ENCODE assay signal across 13 mouse cellular contexts in the genomic region with DNA sequence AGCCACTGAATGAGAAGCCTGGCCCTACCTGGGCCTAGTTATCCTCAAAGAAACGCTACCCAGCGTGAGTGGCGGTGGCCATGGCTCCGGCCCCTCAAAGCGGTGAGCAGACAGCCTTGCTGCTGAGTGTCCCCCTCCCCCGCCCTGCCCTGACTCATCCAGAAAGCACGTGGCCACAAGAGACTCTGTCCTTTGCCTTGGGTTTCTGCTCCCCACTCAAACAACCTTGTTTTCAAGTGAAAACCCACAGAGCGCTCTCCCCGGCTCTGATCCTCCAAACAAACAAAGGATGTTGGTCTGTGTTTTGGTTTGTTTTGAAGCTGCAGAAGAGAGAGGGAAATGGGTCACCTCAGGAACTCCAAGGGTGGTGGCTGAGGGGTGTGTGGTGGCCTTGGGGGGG. TPM values are rescaled to one million over a fixed set of nuclear protein-coding genes. Genes with fewer than 3 reads are reported as not detected.
DNase-seq lines count a peak whose midpoint lies in the region; ATAC-seq lines count a peak whose summit lies in the region.
"Had no signal": no experiment of that assay in that cellular context is flagged by ENCODE, and none has a peak within 500 bp of the region (broad histone marks: within the 10 kb centered on the region; RNA-seq: fewer than 3 reads in every experiment).

No protein-coding gene starts in this region.

- no peaks in the 10 kb centered on the region for H3K36me3 ChIP-seq in forebrain, embryonic 10.5 days (replicated peaks)
- no peaks in the 10 kb centered on the region for H3K36me3 ChIP-seq in forebrain, embryonic 15.5 days
- no peaks in the 10 kb centered on the region for H3K36me3 ChIP-seq in embryonic facial prominence, embryonic 10.5 days (replicated peaks)
- no peaks in the 10 kb centered on the region for H3K36me3 ChIP-seq in midbrain, embryonic 15.5 days (replicated peaks)
- H3K36me3 ChIP-seq: neural tube, embryonic 13.5 days had no signal

- no peaks in the 10 kb centered on the region for H3K9me3 ChIP-seq in forebrain, embryonic 10.5 days
- H3K9me3 ChIP-seq in forebrain, embryonic 15.5 days: no peaks in the 10 kb centered on the region
- no peaks in the 10 kb centered on the region for H3K9me3 ChIP-seq in embryonic facial prominence, embryonic 10.5 days
- no peaks in the 10 kb centered on the region for H3K9me3 ChIP-seq in midbrain, embryonic 15.5 days
- H3K9me3 ChIP-seq: neural tube, embryonic 13.5 days had no signal

- peaks cover 27% of the 10 kb centered on the region for H3K4me1 ChIP-seq in forebrain, embryonic 10.5 days
- no peaks in the 10 kb centered on the region for H3K4me1 ChIP-seq in forebrain, embryonic 15.5 days
- peaks cover 18% of the 10 kb centered on the region for H3K4me1 ChIP-seq in embryonic facial prominence, embryonic 10.5 days
- peaks cover 3% of the 10 kb centered on the region; the same call in 1 of the 2 replicates for H3K4me1 ChIP-seq in midbrain, embryonic 15.5 days

- peak overlapping the region; percentile 53; the same call in 1 of the 2 replicates for H3K27ac ChIP-seq in forebrain, embryonic 10.5 days
- H3K27ac ChIP-seq in forebrain, embryonic 15.5 days (replicated peaks): no peak overlapping the region
- H3K27ac ChIP-seq in embryonic facial prominence, embryonic 10.5 days (replicated peaks): peak overlapping the region; percentile 45; the same call in 1 of the 2 replicates
- no peak overlapping the region for H3K27ac ChIP-seq in midbrain, embryonic 15.5 days
- H3K27ac ChIP-seq: liver, embryonic 14.5 days; neural tube, embryonic 13.5 days had no signal

- no peaks in the 10 kb centered on the region for H3K27me3 ChIP-seq in forebrain, embryonic 10.5 days (ENCODE audit: poor library complexity, severe bottlenecking)
- H3K27me3 ChIP-seq in forebrain, embryonic 15.5 days: no peaks in the 10 kb centered on the region
- H3K27me3 ChIP-seq in embryonic facial prominence, embryonic 10.5 days (replicated peaks; ENCODE audit: low read depth, poor library complexity, severe bottlenecking): no peaks in the 10 kb centered on the region
- H3K27me3 ChIP-seq in midbrain, embryonic 15.5 days (replicated peaks): no peaks in the 10 kb centered on the region
- H3K27me3 ChIP-seq: neural tube, embryonic 13.5 days had no signal

- WGBS in forebrain, embryonic 10.5 days: 66% methylated on average over 9 of the region's 9 CpGs
- 63% methylated on average over 9 of the region's 9 CpGs for WGBS in forebrain, embryonic 15.5 days
- WGBS in embryonic facial prominence, embryonic 10.5 days: 56% methylated on average over 9 of the region's 9 CpGs
- WGBS in midbrain, embryonic 15.5 days: 63% methylated on average over 9 of the region's 9 CpGs

- H3K9ac ChIP-seq in forebrain, embryonic 15.5 days (replicated peaks): no peak overlapping the region
- no peak overlapping the region for H3K9ac ChIP-seq in midbrain, embryonic 15.5 days
- H3K9ac ChIP-seq: liver, embryonic 14.5 days; neural tube, embryonic 13.5 days had no signal

- no peak for DNase-seq in forebrain, embryonic 10.5 days (ENCODE audit: extremely low spot score, low spot score)
- DNase-seq in ovary, adult 18-20 months (ENCODE audit: low spot score): peak; percentile 57
- no peak for DNase-seq in ovary, postnatal 14 days (ENCODE audit: low spot score)
- peak; percentile 27 for DNase-seq in embryonic facial prominence, embryonic 10.5 days (ENCODE audit: low spot score)
- DNase-seq in thymus, postnatal 36 days: peak; percentile 75 to 85
- DNase-seq in frontal cortex, postnatal 14 days (ENCODE audit: low spot score in 2 of 2): no peak
- DNase-seq: cerebellum, adult 2 months; kidney, postnatal 36 days had no signal

- H3K4me3 ChIP-seq in forebrain, embryonic 10.5 days: no peak overlapping the region
- H3K4me3 ChIP-seq in forebrain, embryonic 15.5 days: no peak overlapping the region
- no peak overlapping the region for H3K4me3 ChIP-seq in embryonic facial prominence, embryonic 10.5 days
- no peak overlapping the region for H3K4me3 ChIP-seq in midbrain, embryonic 15.5 days
- H3K4me3 ChIP-seq: erythroblast, embryonic 14.5 days; neural tube, embryonic 13.5 days had no signal

- no peak for ATAC-seq in forebrain, embryonic 15.5 days (replicated peaks)
- ATAC-seq in midbrain, embryonic 15.5 days (replicated peaks): no peak

- H3K4me2 ChIP-seq in forebrain, embryonic 15.5 days (replicated peaks): no peak overlapping the region
- no peak overlapping the region for H3K4me2 ChIP-seq in midbrain, embryonic 15.5 days
- H3K4me2 ChIP-seq: neural tube, embryonic 13.5 days had no signal

RNA-seq across cellular contexts. Expression of gene Vdac1, which starts 19.7 kb away (rescaled TPM):
- 214 and 224 TPM in 2 replicates for polyA plus RNA-seq in forebrain, embryonic 10.5 days (2016; fragmentation: Nextera tagmentation; extraction: Ambion mirVana)
- polyA plus RNA-seq in forebrain, embryonic 15.5 days (2015; fragmentation: Nextera tagmentation; extraction: Ambion mirVana): 272 and 293 TPM in 2 replicates
- 204 and 209 TPM in 2 replicates for polyA plus RNA-seq in embryonic facial prominence, embryonic 10.5 days (2016; fragmentation: Nextera tagmentation; extraction: Ambion mirVana)
- polyA plus RNA-seq in midbrain, embryonic 15.5 days (2015; fragmentation: Nextera tagmentation; extraction: Ambion mirVana): 334 and 335 TPM in 2 replicates

RNA-seq across cellular contexts. Expression of gene 9530068E07Rik, which starts 55.2 kb away (rescaled TPM):
- 161 and 165 TPM in 2 replicates for polyA plus RNA-seq in forebrain, embryonic 10.5 days (2016; fragmentation: Nextera tagmentation; extraction: Ambion mirVana)
- 112 and 118 TPM in 2 replicates for polyA plus RNA-seq in forebrain, embryonic 15.5 days (2015; fragmentation: Nextera tagmentation; extraction: Ambion mirVana)
- polyA plus RNA-seq in embryonic facial prominence, embryonic 10.5 days (2016; fragmentation: Nextera tagmentation; extraction: Ambion mirVana): 165 and 169 TPM in 2 replicates
- polyA plus RNA-seq in midbrain, embryonic 15.5 days (2015; fragmentation: Nextera tagmentation; extraction: Ambion mirVana): 129 TPM in 2 replicates

RNA-seq across cellular contexts. Expression of gene Tcf7, which starts 58.2 kb away (rescaled TPM):
- 8.1 and 8.8 TPM in 2 replicates for polyA plus RNA-seq in forebrain, embryonic 10.5 days (2016; fragmentation: Nextera tagmentation; extraction: Ambion mirVana)
- 3.4 and 4.2 TPM in 2 replicates for polyA plus RNA-seq in forebrain, embryonic 15.5 days (2015; fragmentation: Nextera tagmentation; extraction: Ambion mirVana)
- 11.3 and 13.0 TPM in 2 replicates for polyA plus RNA-seq in embryonic facial prominence, embryonic 10.5 days (2016; fragmentation: Nextera tagmentation; extraction: Ambion mirVana)
- polyA plus RNA-seq in midbrain, embryonic 15.5 days (2015; fragmentation: Nextera tagmentation; extraction: Ambion mirVana): 5.1 and 5.5 TPM in 2 replicates

Comparison
In these comparisons a context has a peak if more than half of its experiments do, and no peak if none do; other contexts are left out.
1. DNase-seq: peak in ovary, adult 18-20 months (single experiment), embryonic facial prominence, embryonic 10.5 days (single experiment) and thymus, postnatal 36 days (2 of 2); none in forebrain, embryonic 10.5 days (single experiment), ovary, postnatal 14 days (single experiment) and frontal cortex, postnatal 14 days (0 of 2).
2. H3K27ac ChIP-seq: peak in forebrain, embryonic 10.5 days (single experiment) and embryonic facial prominence, embryonic 10.5 days (single experiment); none in forebrain, embryonic 15.5 days (single experiment) and midbrain, embryonic 15.5 days (single experiment).